Mouse (Mus musculus) heart, postnatal 4 days (tissue): ENCODE data around the gene Gm10309. TPM values are rescaled to one million over a fixed set of nuclear protein-coding genes. Genes with fewer than 3 reads are reported as not detected.

ENCODE experiments used
- DNase-seq: peaks from one replicate; pipeline ENCODE4 v3.0.0; 2021
- total RNA-seq, 2 experiments: library from RNA; stranded (reverse); gene quantifications; 2 replicates each; pipeline ENCODE4 v1.2.3; 2021

The Gm10309 gene
- under 1 TPM in 1 of 2 experiments, not detected in 1; 0.12 TPM for total RNA-seq

DNA sequence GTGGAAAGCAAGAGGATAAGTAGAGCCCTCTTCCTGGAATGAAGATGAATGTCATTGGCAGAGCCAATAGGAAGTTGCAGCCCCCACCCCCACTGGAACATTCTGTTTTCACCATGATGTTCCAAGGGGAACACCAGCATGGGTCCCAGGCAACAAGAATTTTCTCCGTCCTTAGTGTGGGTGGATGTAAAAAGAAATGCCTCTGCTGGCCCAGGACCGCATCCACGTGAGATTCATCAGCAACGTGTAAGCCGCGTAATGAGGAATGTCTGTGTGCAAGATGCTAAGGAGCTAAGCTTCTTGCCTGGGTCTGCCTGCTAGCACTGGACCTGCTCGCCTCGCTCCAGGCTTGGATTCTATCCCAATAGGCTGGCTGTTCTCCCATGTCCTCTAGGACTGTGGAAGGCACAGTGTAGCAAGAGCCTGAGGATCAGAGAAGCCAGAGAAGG is at the start of gene Gm10309:
Gm10309 (minus strand) TSS at position 50 of the 449 bp plus-strand sequence.
- DNase-seq = peak; percentile 72

DNA sequence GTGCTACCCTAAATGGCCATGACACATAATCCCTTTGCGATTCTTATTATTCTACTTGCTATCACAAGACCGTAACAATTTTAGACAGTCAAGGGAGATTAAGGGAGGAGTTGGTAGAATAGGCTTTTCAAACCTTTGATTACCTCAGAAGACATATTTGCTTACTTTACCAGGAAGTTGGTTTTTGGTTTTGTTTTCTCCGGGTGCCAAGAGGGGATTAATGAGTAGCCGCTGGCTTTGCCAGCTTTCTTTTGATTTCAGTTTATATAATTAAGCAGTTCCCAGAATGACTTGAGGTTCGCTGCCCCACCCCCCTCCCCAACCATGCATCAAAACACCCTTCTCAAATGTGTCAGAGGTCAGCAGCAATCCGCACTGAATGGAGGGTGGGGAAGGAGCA is 47.0 kb upstream of the Gm10309 start:
- DNase-seq = no peak

DNA sequence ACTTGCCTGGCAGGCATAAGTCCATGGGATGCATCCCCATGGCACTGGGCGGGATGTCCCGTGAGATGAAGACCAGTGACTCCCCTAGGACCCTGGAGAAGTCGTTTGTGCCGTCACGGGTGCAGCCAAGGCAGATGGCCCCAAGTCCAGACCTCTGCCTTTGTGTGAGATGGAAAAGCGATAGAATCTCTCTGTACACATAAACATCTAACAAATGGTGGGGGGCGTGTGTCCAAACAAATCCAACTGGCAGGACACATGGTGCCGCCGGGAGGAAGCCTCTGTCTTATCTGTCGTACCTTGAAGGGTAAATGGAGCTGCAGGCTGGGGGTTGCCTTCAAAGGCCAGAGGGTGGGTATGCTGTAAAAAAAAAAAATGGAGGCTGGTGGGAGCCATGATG is 46.5 kb upstream of the Gm10309 start:
- no peak for DNase-seq

DNA sequence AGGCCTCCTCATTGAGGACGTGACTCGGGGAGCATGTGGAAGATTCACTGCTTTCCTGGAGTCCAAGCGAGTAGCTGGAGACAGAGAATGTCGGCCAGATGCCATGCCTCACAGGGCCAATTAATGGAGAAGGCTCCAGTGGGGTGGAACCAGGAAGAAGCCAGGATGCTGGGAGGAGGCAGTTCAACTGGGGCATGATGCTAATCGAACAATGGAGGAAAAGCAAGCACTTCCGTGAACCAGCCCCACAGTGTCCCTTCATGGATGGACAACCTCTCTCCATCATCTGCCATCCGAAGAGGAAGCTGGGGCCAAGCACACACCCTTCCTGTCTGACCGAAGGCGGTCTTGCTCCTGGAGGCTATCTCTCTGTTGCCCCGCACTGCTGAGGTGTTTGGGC is 44.1 kb upstream of the Gm10309 start:
- DNase-seq = no peak

DNA sequence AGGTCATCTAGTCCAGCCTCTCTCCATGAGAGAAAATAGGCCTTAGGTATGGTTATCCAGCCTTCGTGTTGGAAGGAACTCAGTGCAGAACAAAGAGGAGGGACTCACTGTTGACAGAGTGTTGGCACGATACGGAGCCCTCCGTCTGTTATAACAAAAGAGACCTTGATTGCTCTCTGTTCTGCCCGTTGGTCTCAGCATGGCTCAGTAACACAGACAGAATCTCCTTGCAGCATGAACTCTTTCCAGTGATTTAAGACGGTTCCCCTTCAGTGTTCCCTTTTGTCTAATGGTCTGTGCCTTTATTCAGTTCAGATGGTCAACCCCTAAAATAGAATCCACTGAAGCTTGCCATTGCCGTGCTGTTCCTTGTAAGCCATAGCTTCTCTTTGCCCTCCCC is 41.5 kb upstream of the Gm10309 start:
- no peak for DNase-seq

DNA sequence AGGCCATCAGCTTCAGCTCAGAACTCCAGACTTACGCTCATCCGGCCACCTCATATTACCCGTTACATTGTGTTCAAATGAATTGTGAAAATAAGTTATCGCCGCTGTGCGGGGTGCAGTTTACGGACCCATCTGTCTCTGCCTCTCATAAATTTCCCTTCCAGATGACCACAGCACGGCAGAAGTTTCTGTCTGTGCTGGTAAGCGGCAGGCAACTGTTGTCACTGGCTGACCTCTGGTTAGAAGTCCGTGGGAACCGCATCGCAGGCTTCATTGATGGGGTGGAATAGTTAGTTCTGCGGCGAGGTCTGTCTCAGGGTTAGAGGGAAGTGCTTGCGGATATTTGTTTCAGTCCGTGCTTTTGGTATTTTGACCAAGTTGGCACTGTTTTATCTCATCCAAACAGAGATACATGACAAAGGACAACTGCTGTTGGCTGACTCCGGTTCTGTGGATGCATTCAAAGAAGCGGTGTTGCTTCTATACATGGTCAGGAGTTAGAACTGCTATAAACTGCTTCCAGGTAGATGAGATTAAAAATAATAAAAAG is 34.9 kb upstream of the Gm10309 start:
- DNase-seq = no peak

DNA sequence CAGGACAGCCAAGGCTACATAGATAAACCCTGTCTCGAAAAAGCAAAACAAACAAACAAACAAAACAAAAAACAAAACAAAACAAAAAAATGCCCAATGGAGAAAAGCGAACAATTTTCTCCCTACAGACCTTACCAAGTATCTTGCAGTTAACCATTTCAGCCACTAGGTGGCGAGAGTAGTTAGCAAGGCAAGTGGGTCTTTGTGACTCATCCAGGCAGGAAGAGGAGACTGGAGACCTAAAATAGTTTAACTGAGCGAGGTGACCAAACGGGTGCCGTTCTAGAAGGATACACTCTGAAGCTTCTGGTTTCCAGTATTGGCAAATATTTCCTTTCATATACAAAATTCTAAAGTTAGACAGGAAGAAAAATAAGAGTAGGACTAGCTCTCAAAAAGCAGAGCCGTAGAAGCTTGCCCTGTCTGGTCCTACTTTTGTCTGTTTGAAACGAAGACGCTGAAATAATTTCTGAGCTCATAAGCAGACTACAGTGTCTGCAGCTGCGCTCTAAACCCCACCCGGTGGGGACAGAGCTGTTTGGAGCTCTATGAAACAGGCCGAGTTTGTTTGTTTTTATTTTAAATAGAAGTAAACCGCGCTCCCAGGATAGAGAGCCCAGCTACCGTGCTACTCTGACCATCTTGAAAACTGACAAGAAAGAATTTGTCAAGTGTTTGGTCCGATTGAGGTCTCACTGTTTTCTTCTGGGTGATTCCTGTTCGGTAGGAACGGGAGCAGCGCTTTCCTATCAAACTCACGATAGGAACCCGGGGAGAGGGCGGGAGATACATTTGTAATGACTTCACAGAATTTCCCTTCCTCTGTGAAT is 31.0 kb upstream of the Gm10309 start:
- peak; percentile 88 for DNase-seq

DNA sequence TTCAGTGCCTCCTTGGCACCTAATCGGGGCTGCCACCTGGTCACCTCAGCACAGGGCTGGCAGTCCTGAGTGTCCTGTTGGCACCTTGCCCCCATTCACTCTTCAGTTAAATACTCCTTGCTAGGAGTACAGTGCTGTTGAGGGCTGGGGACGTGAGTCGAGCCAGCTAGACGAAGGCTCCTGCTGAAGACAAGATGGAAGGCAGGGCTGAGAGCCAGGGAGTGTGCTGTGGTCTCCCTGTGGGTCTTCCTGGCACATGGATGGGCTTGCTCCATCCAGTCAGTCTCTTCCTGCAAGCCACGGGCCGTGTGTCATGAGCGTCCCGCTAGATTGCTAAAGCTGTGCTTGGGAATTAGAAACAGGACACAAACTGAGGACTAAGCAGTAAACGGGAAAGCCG is 30.1 kb upstream of the Gm10309 start:
- peak; percentile 31 for DNase-seq

DNA sequence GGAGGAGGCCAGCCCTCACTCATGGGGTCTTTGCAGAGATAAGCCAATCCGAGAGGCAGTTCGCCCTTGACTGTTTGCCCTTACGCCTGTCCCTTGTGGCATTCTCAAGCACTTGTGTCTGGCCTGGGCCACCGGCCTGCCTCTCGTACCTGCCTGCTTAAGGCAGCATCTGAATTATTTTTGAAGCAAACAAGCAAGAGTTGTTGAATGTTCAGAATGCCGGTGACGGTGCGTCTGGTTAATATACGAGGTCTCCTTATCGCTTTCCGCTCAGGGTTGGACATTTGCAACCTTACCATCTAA is 28.5 kb upstream of the Gm10309 start:
- no peak for DNase-seq

DNA sequence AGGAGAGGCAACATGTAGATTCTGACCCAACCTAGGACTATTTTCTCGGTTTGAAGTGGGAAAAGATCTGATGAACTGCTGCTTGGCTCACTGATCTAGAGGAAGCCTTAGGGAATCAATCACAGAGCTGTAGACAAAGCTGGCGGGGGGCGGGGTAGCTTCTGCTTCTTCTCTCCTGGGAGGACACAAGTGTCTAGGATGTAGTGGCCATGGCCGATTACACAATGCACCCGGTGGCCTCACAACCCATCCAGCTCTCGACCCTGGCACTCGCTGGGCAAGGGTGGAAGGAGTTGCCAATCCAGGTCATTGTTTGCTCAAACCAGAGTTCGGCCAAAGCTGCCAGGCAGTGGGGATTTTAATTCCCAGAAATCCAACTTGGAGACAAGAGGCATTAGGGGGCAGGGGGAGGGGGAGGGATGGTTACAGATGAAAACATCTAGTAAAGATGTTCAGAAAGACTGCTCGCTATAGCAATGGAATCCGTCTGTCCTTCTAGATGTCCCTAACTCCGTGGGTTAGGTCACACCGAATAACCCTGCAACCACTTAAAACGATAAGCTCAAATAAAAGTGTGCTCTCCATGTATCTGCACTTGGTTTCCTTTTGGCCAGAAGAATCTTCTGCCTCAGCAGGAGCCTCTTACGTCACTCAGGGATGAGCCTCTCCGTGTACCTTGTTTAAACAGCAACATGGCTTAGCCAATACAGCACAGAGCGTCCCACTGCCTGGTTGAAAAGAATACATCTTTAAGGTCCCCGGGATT is 27.9 kb upstream of the Gm10309 start:
- DNase-seq = no peak

DNA sequence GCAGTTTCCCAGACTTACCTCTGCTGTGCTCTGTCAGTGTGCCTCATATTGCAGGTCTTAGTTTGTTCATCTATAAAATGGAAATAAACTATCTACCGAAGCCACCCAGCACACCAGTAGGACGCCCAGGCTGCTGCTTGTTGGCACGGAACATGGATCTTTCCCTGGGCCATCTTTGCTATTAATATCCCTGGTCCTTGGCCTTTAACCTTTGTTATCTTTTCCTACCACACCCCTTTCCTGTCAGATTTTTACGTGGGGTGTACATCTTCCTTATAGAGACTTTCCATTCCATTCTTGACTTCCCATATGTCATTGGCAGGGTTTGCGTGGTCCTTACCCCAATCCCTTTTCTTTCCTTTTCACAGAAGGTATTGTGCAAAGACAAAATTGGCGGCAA is 26.2 kb upstream of the Gm10309 start:
- no peak for DNase-seq

DNA sequence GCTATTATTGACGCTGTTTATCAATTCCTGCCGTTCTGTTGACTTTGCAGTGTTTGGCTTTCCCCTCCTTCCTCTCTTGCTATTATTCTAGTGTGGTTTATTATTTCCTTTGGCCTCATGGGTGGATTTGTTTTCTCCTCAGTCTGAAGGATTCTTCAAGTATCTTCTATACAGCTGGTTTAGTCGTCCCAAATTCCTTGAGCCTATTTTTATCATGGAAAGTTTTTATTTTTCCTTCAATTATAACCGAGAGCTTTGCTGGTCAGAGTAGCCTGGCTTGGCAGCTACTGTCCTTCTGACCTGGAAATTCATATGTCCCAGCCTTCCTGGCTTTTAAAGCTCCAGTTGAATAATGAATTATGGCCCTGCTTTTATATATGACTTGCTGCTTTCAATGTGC is 24.4 kb upstream of the Gm10309 start:
- DNase-seq = no peak

DNA sequence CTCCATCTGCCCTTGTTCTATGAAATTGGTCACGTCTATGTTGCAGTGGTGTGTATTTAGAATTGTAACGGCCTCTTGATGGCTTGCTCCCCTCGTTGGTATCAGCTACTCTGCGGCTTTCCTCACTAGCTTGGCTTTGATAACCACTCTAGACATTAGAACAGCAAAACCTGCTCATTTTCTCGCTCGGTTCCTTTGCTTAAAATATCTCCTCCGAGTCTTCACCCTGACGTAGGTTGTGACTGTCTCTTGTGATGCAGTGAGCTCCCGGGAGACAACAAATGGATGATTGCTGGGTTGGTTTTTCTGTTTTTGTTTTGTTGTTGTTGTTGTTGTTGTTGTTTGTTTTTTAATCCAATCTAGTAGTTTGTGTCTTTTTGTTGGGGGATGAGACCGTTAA is 24.0 kb upstream of the Gm10309 start:
- DNase-seq = no peak

DNA sequence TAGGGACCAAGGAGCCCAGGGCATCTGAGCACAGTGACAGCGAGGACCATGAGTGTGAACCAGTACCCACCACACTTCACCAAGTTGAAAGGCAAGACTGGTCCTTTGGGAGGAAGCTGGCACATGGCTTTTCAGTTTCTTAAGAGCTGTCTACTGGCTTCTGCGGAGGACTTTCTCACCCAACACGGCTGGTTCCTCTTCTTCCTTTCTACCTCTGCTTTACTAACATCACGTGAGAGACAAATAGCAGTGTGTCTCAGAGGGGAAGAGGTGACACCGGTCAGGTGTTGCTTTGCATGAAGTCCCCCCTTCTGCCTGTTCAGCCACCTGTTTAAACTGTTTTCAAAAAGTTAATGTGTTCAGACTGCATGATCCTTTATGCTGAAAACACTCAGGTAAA is 22.3 kb upstream of the Gm10309 start:
- no peak for DNase-seq

DNA sequence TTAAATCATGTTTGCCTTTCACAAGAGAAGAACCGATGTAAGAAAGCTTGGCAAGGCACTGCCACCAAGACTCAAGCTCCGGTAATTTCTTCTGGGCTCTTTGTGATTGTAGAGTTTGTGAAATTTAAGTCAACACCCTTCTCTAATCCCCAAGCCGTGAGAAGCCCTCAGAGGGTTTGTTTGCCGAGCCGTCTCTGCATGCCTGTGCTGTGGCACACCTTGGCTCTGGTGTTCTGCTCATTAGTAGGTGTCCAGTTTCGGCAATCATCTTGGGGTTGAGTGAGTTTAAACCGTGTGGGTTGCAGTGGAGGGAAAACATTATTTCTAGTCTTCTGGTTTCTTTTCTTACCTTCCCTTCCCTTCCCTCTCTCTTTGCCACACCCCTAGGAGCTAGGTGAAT is 21.0 kb upstream of the Gm10309 start:
- no peak for DNase-seq

DNA sequence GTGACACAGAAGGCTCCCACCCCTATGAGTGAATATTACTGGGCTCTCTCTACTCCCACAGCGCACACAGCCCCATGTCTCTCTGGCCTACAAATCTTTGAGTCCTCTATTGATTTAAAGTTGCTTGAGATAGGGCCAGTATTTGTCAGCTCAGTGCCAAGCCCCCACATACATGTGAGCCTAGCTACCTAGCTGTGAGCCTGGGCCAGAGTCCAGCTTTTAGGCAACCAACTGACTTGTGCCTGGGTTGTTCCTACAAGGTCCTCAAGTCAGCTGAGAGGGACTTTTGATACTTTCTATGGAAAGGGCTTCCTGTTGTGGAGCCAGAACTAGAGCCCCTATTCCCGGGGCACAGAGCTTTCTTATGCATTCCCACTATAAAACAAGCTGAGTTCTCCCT is 20.0 kb upstream of the Gm10309 start:
- no peak for DNase-seq

DNA sequence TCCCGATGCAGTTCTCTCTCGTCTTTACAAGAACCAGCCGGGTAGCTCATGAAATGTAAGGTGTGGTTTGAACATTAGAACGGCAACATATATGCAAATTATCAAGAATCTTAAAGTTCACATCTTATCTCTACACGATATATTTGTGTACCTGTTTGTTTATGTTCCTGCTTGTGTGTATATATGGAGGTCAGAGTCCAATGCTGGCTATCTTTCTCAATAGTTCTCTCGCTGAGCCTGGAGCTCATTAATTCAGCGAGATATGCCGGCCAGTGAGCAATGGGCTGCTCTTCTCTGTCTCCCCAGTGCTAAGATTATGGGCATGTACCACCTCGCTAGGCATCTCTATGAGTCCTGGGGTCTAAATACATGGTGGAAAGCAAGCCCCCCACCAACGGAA is 18.8 kb upstream of the Gm10309 start:
- DNase-seq = no peak

DNA sequence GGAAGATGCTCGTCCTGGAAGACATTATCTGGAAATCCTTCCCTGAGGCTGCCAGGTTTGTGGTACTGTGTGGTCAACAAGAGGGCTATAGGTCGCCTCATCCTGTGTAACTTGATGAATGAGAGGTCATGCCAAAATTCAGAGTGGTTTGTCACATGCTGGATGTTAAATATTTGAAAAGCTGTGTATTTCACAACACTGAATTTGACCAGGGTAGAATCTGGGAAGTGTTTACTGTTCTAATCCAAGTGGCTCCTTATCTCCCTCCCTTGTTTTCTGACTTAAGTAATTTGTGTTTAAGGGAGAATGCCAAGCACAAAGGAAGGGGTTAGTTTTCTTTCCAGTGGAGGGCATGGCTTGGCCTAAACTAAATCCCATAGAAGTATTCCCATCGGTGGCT is 18.3 kb upstream of the Gm10309 start:
- no peak for DNase-seq

DNA sequence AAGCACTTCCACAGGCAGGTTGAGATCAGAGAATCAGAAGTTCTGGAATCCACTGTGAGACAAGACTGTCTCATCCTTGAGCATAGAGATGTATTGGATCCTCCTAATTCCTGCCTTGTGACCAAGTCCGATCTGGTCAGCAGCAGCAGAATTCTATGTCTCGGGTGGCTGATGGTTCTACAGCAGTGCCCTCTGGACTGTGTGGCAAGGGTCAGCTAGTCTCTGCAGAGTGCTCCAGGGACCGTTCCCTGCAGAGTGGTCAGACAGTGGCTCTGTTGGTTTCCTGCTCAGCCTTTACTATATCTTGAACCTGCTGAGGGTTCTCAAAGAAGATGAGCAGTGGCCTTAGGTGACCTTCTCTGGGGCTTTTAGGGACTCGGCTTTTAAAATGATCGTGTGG is 17.6 kb upstream of the Gm10309 start:
- DNase-seq = no peak

DNA sequence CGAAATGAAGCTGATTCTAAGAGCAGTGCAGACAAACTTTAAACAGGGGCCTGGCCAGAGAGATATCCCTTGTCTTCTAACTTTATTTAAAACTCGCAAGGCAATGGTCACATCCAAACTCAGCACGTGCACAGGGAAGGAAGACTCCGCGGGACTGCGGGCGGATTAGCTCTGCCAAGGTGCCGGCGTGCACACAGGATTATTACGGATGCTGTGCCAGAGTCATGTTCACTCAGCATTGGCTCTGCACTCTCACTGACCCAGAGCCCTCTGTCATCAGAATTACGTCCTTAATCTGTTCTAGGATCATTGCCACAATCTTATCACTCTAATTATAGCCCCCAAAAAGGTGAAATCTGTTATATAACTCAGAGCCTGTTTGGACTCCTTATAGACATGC is 16.2 kb upstream of the Gm10309 start:
- DNase-seq = no peak

DNA sequence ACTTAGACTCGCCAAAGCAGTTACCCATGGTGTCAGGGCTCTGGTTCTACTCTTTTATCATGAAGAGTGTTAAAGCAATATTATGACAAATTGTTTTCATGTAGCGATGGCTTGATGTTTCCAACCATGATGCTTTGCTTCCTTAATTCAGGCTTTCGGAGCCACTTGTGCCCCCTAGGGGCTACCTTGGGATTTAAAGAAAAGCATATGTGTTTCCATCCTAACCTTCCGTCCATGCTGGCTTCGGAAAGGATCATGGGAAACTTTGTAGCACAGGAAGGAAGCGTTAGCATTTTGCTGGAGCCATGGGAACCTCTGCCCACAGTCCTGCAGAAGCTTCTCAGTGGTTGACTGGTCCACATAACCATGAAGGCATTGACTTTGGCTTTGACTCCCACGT is 13.6 kb upstream of the Gm10309 start:
- DNase-seq = no peak

DNA sequence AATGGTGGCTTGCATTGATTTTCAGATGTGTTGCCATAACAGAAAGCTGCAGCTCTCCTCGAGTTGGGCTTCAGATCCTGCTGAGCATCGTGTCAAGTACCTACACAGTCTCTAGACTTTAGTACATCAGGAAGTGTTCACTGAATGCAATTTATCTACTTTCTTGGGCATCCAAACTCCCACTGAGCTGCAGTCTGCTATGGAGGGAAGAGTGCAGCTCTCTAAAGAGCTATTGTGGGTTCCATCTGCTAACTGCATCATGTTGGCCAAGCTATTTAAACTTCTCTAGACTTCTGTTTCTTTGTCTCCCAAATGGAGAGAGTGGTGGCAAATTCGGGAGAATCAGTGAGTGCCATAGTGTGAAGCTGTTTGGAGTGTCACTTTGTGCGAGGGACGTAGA is 11.6 kb upstream of the Gm10309 start:
- no peak for DNase-seq

DNA sequence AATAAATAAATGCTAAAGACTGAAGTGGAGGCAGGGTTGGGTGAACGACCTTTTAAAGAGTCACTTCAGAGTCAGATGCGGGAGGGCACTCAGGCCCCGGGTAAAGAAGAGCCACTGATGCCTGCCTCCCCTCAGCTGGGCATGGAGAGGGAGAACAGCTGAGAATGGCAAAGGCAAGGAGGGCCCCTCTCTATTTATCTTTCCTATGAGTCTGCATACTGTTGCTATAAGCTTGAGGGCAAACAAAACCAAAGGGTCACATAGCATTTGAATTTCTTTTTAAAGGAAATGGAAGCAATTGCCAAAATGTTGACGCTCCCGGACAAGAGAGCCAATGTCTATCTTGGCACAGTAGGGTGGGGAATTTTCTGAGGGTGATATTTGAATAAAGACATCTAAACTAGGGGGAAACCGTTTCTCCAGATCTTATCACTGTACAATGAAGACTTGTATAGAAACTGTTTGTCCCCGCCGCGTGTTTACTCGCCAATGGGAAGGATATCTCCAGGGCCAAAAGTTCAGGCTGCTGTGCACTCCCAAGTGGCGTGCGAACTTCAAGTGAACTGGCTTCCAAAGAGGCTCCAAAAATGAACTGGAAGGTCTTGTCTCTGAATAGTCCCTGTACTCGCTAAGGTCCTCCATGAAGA is 10.1 kb upstream of the Gm10309 start:
- DNase-seq = no peak
